Comparison of ENCODE assay signal across 11 mouse cellular contexts in genomic region chr12:55372424-55373055, GRCm38 (mm10). TPM values are rescaled to one million over a fixed set of nuclear protein-coding genes. Genes with fewer than 3 reads are reported as not detected.
DNase-seq lines count a peak whose midpoint lies in the region; ATAC-seq lines count a peak whose summit lies in the region.
"Had no signal": no experiment of that assay in that cellular context is flagged by ENCODE, and none has a peak within 500 bp of the region (broad histone marks: within the 10 kb centered on the region; RNA-seq: fewer than 3 reads in every experiment).

No protein-coding gene starts in this region.

- ATAC-seq in inflammation-experienced regulatory T-cells, adult 6 months = peak; percentile 52

- peak; percentile 18 to 28 for DNase-seq in cerebellum, postnatal 14 days
- no peak for DNase-seq in cerebellum, adult 8-10 months
- DNase-seq in kidney, postnatal 36 days = peak; percentile 21 to 37
- DNase-seq in kidney, adult 8-10 months = no peak
- peak; percentile 36 to 51 for DNase-seq in B cell, adult 2 months
- no peak for DNase-seq in frontal cortex, postnatal 36 days (ENCODE audit: low spot score in 2 of 2)
- no peak for DNase-seq in adrenal gland, postnatal 14 days
- DNase-seq: cerebellum, adult 2 months; gastrocnemius, postnatal 36 days; liver, embryonic 13.5 days had no signal

RNA-seq across cellular contexts. Expression of gene Psma6, which starts 11.5 kb away (rescaled TPM):
- polyA plus RNA-seq in inflammation-experienced regulatory T-cells, adult 6 months (2017; shearing (Covaris generic)) = 100 to 1,000 TPM; 255 to 323 (median 266) TPM
- total RNA-seq in adrenal gland, postnatal 14 days (2021) = 226 and 253 TPM in 2 replicates

Comparison
In these comparisons a context has a peak if more than half of its experiments do, and no peak if none do; other contexts are left out.
1. DNase-seq: peak in cerebellum, postnatal 14 days (2 of 2), kidney, postnatal 36 days (2 of 2) and B cell, adult 2 months (2 of 2); none in cerebellum, adult 8-10 months (single experiment), kidney, adult 8-10 months (0 of 2), frontal cortex, postnatal 36 days (0 of 2) and adrenal gland, postnatal 14 days (single experiment).